Mouse (Mus musculus) heart, adult 10 weeks (tissue): ENCODE results near the gene Cdk19. TPM values are rescaled to one million over a fixed set of nuclear protein-coding genes. Genes with fewer than 3 reads are reported as not detected.

Experiments
- polyA plus RNA-seq: library from polyadenylated mRNA; stranded (reverse); fragments of 350-450 nt; fragmentation: Illumina TruSeq; extraction: RNeasy Lipid Tissue Mini Kit (QIAGEN cat#74804); gene quantifications from one replicate; pipeline ENCODE4 v1.2.3, GENCODE M21; 2014; ENCODE audit warnings: low read depth, low replicate concordance

The Cdk19 gene
- polyA plus RNA-seq, result 11.0 TPM

GRCm38 (mm10) chr10:40339351-40339964 lies at the start of gene Cdk19:
Cdk19 (plus strand) TSS chr10:40339564.

GRCm38 (mm10) chr10:40302140-40302985 lies 37.0 kb upstream of the Cdk19 start, which contains the start of gene Amd1:
Amd1 (minus strand) TSS chr10:40302186.

Other genes with a start within 250 kb of the Cdk19 start
- 14.8 TPM for gene Slc16a10, start 197.3 kb upstream of the Cdk19 start, polyA plus RNA-seq
- 19.5 TPM for gene Rpf2, start 92.5 kb upstream of the Cdk19 start, polyA plus RNA-seq
- gene Gtf3c6, start 81.5 kb upstream of the Cdk19 start, polyA plus RNA-seq, result 31.1 TPM
- gene Amd1, start 37.4 kb upstream of the Cdk19 start, polyA plus RNA-seq, result 137 TPM
- not detected for gene Slc22a16, start 230.8 kb downstream of the Cdk19 start, polyA plus RNA-seq